In genomic region chr10:128803771-128804270, GRCm38 (mm10) we compare ENCODE assay signal across 8 mouse cellular contexts. TPM values are rescaled to one million over a fixed set of nuclear protein-coding genes. Genes with fewer than 3 reads are reported as not detected.
DNase-seq lines count a peak whose midpoint lies in the region; ATAC-seq lines count a peak whose summit lies in the region.

TSS of gene Dnajc14 (plus strand) at chr10:128804062.

- intact Hi-C loops in heart, postnatal 25 days (cut with DNase I), result loop anchor here (2.0 kb wide), 1 partner anchor 23 kb away; no protein-coding TSS in a partner anchor

- DNase-seq in Muller cell, postnatal 12 days (ENCODE audit: inconsistent ontology term), result peak; percentile 83
- peak; percentile 78 for DNase-seq in cerebellum, adult 11-12 months
- peak; percentile 29 for DNase-seq in forelimb bud, embryonic 11.5 days (ENCODE audit: low read depth, low spot score)
- DNase-seq in heart, postnatal 25 days (ENCODE audit: low spot score), result peak; percentile 55
- DNase-seq in layer of hippocampus, adult 11-12 months (ENCODE audit: low spot score), result peak; percentile 69
- peak; percentile 70 for DNase-seq in urinary bladder, postnatal 14 days (ENCODE audit: low spot score)

- no peaks in the 10 kb centered on the region for H3K9me3 ChIP-seq in liver, embryonic 16.5 days (replicated peaks; ENCODE audit: control insufficient read depth, low read length)
- H3K9me3 ChIP-seq in neural tube, embryonic 14.5 days (ENCODE audit: control insufficient read depth, low read length), result no peaks in the 10 kb centered on the region

- peak within 1 kb of the TSS; percentile 64 for H3K9ac ChIP-seq in liver, embryonic 16.5 days (ENCODE audit: low read depth, low read length)
- H3K9ac ChIP-seq in neural tube, embryonic 14.5 days (replicated peaks; ENCODE audit: low read depth, low read length), result peak within 1 kb of the TSS; percentile 82

- H3K36me3 ChIP-seq in liver, embryonic 16.5 days (ENCODE audit: control insufficient read depth, insufficient read depth), result no peaks in the 10 kb centered on the region; the same call in 1 of the 2 replicates
- peaks cover 8% of the 10 kb centered on the region; the same call in 1 of the 2 replicates for H3K36me3 ChIP-seq in neural tube, embryonic 14.5 days (ENCODE audit: control insufficient read depth, insufficient read depth, low read length)

- no peaks in the 10 kb centered on the region; the same call in none of the 2 replicates for H3K27me3 ChIP-seq in liver, embryonic 16.5 days (ENCODE audit: control insufficient read depth, insufficient read depth, low read depth, low read length)
- H3K27me3 ChIP-seq in neural tube, embryonic 14.5 days (ENCODE audit: control insufficient read depth, insufficient read depth, low read length), result no peaks in the 10 kb centered on the region; the same call in 1 of the 2 replicates

- H3K4me3 ChIP-seq in liver, embryonic 16.5 days (ENCODE audit: low read depth, low read length), result peak within 1 kb of the TSS; percentile 65
- H3K4me3 ChIP-seq in neural tube, embryonic 14.5 days (ENCODE audit: low read depth, low read length), result peak within 1 kb of the TSS; percentile 78

- peak within 1 kb of the TSS; percentile 69 for H3K4me2 ChIP-seq in liver, embryonic 16.5 days (ENCODE audit: low read depth, low read length)
- peak within 1 kb of the TSS; percentile 57 for H3K4me2 ChIP-seq in neural tube, embryonic 14.5 days (ENCODE audit: low read depth, low read length)

- H3K27ac ChIP-seq in liver, embryonic 16.5 days (ENCODE audit: low read length), result peak within 1 kb of the TSS; percentile 71
- peak within 1 kb of the TSS; percentile 97 for H3K27ac ChIP-seq in neural tube, embryonic 14.5 days (ENCODE audit: low read depth, low read length)

- 3% methylated on average over 14 of the region's 14 CpGs for WGBS in liver, embryonic 16.5 days (ENCODE audit: insufficient replicate concordance)
- 0% methylated on average over 14 of the region's 14 CpGs for WGBS in neural tube, embryonic 14.5 days

- peaks cover 34% of the 10 kb centered on the region for H3K4me1 ChIP-seq in liver, embryonic 16.5 days (ENCODE audit: control insufficient read depth, low read depth, low read length)
- H3K4me1 ChIP-seq in neural tube, embryonic 14.5 days (ENCODE audit: control insufficient read depth, insufficient read depth, low read length), result peaks cover 36% of the 10 kb centered on the region

- ATAC-seq in liver, embryonic 16.5 days (ENCODE audit: low read depth), result no peak
- peak; percentile 9 for ATAC-seq in neural tube, embryonic 14.5 days (ENCODE audit: low read depth)

RNA-seq across cellular contexts. Expression of gene Dnajc14, which starts in this region (rescaled TPM):
- total RNA-seq in heart, postnatal 25 days (2021), result 10 to 100 TPM; 31.8 to 38.2 TPM
- polyA plus RNA-seq in liver, embryonic 16.5 days (2015; fragmentation: Nextera tagmentation; extraction: Ambion mirVana), result 18.8 TPM in 2 replicates
- polyA plus RNA-seq in neural tube, embryonic 14.5 days (2014; fragmentation: Nextera tagmentation; extraction: Ambion mirVana), result 35.6 and 42.1 TPM in 2 replicates

Comparison
In these comparisons a context has a peak if more than half of its experiments do, and no peak if none do; other contexts are left out.
1. DNase-seq: peak in every context shown above with its lines; median percentile 83 in Muller cell, postnatal 12 days; 78 in cerebellum, adult 11-12 months; 70 in urinary bladder, postnatal 14 days; 69 in layer of hippocampus, adult 11-12 months; 55 in heart, postnatal 25 days; 29 in forelimb bud, embryonic 11.5 days.